Mouse (Mus musculus) cerebellum, adult 2 months (tissue): Measurements from ENCODE around the gene Rora. TPM values are rescaled to one million over a fixed set of nuclear protein-coding genes. Genes with fewer than 3 reads are reported as not detected.

ENCODE experiments used
- DNase-seq, 2 experiments: peaks; one replicate each; pipeline ENCODE4 v3.0.0; 2021
- H3K27ac ChIP-seq: fragments of 200-500 bp; 2 replicates; pipeline ENCODE4 v1.5.1; 2012; ENCODE audit warnings: low read length, control low read depth, inconsistent platforms; ENCODE audit not compliant: insufficient read depth
- H3K27me3 ChIP-seq: fragments of 200-500 bp; 2 replicates; pipeline ENCODE4 v1.6.1; 2012; ENCODE audit warnings: inconsistent platforms, mild to moderate bottlenecking, low read length, moderate library complexity; ENCODE audit not compliant: control insufficient read depth, insufficient read depth
- H3K4me1 ChIP-seq: fragments of 200-500 bp; 2 replicates; pipeline ENCODE4 v1.6.1; 2011; ENCODE audit warnings: low read length; ENCODE audit not compliant: control insufficient read depth, insufficient read depth
- H3K4me3 ChIP-seq: fragments of 200-500 bp; replicated peaks from 2 replicates; pipeline ENCODE3; 2011; ENCODE audit warnings: mild to moderate bottlenecking, low read depth, low read length, control low read depth; ENCODE audit not compliant: insufficient read depth
- CTCF ChIP-seq: fragments of 200-500 bp; IDR thresholded peaks from 2 replicates; pipeline ENCODE4 v1.5.1; 2011; ENCODE audit warnings: low read depth, mild to moderate bottlenecking, control low read depth, low read length, moderate library complexity, borderline replicate concordance; ENCODE audit not compliant: insufficient read depth
- POLR2A ChIP-seq: fragments of 200-500 bp; IDR thresholded peaks from 2 replicates; pipeline ENCODE4 v1.6.1; 2011; ENCODE audit warnings: low read length, control low read depth, borderline replicate concordance; ENCODE audit not compliant: insufficient read depth
- WGBS: fragments of 180-500 bp; shearing (Covaris S2); methylation state at CpG from one replicate; pipeline ENCODE4 v1.1.7; 2018; 5-methylcytosine and 5-hydroxymethylcytosine counted together
- polyA plus RNA-seq: library from polyadenylated mRNA; depleted of rRNA; stranded (reverse); fragments of >200 nt; gene quantifications from 2 replicates; pipeline ENCODE4 v1.2.3, GENCODE M21; 2012

Gene Rora
- polyA plus RNA-seq, 1 experiment, result 58.4 TPM

- no peak for TF ChIP-seq CTCF
- no peak for TF ChIP-seq POLR2A
- Histone ChIP-seq H3K4me1 (peaks cover 6% of the 10 kb centered on the region), H3K27me3 (no peaks in the 10 kb centered on the region), H3K4me3 (no peak overlapping the region), H3K27ac (no peak overlapping the region)
- no peak for DNase-seq
- 88% methylated on average over 14 of the region's 14 CpGs for WGBS
Observed at GRCm38 (mm10) chr9:69332802-69333568, 679.4 kb downstream of the Rora start.

- no peak overlapping the region for H3K4me3 ChIP-seq
- 33% methylated on average over 4 of the region's 4 CpGs for WGBS
- TF ChIP-seq CTCF (no peak), POLR2A (no peak)
- no peak overlapping the region for H3K27ac ChIP-seq
- DNase-seq, result no peak
- H3K4me1 ChIP-seq, result peaks cover 6% of the 10 kb centered on the region
- no peaks in the 10 kb centered on the region for H3K27me3 ChIP-seq
Observed at GRCm38 (mm10) chr9:69333654-69334053, 680.1 kb downstream of the Rora start.

- Histone ChIP-seq H3K4me3 (no peak overlapping the region), H3K27ac (no peak overlapping the region), H3K4me1 (peaks cover 6% of the 10 kb centered on the region), H3K27me3 (no peaks in the 10 kb centered on the region)
- TF ChIP-seq CTCF, result no peak
- no peak for TF ChIP-seq POLR2A
- 45% methylated on average over 8 of the region's 8 CpGs for WGBS
- DNase-seq, result no peak
Observed at GRCm38 (mm10) chr9:69334106-69334505, 680.5 kb downstream of the Rora start.

- WGBS, result 92% methylated on average over 6 of the region's 6 CpGs
- Histone ChIP-seq H3K27ac (no peak overlapping the region), H3K4me1 (peaks cover 6% of the 10 kb centered on the region), H3K27me3 (no peaks in the 10 kb centered on the region), H3K4me3 (no peak overlapping the region)
- DNase-seq, result no peak
- TF ChIP-seq POLR2A (no peak), CTCF (no peak)
Observed at GRCm38 (mm10) chr9:69336063-69336462, 682.5 kb downstream of the Rora start.

- Histone ChIP-seq H3K4me3 (no peak overlapping the region), H3K4me1 (peaks cover 7% of the 10 kb centered on the region), H3K27me3 (no peaks in the 10 kb centered on the region), H3K27ac (no peak overlapping the region)
- TF ChIP-seq POLR2A (no peak), CTCF (no peak)
- WGBS, result 90% methylated on average over 7 of the region's 7 CpGs
- DNase-seq, result no peak
Observed at GRCm38 (mm10) chr9:69339199-69339598, 685.6 kb downstream of the Rora start.

- H3K4me3 ChIP-seq, result no peak overlapping the region
- no peak for TF ChIP-seq CTCF
- TF ChIP-seq POLR2A, result no peak
- 81% methylated on average over 6 of the region's 6 CpGs for WGBS
Observed at GRCm38 (mm10) chr9:69339829-69340228, 686.2 kb downstream of the Rora start.

GRCm38 (mm10) chr9:69340421-69340820 lies 686.8 kb downstream of the Rora start:
- 90% methylated on average over 7 of the region's 7 CpGs for WGBS
- no peak for DNase-seq

More at GRCm38 (mm10) chr9:69339829-69340228, 686.2 kb downstream of the Rora start:
- H3K27me3 ChIP-seq, result no peaks in the 10 kb centered on the region
- H3K27ac ChIP-seq, result no peak overlapping the region
- DNase-seq, result no peak
- peaks cover 7% of the 10 kb centered on the region for H3K4me1 ChIP-seq

GRCm38 (mm10) chr9:69343881-69344280 lies 690.3 kb downstream of the Rora start:
- WGBS, result 82% methylated on average over 10 of the region's 10 CpGs
- no peak overlapping the region for H3K4me3 ChIP-seq
- H3K27ac ChIP-seq, result no peak overlapping the region
- DNase-seq, result no peak
- no peaks in the 10 kb centered on the region for H3K27me3 ChIP-seq
- peaks cover 7% of the 10 kb centered on the region for H3K4me1 ChIP-seq
- TF ChIP-seq CTCF (no peak), POLR2A (no peak)

More at GRCm38 (mm10) chr9:69340421-69340820, 686.8 kb downstream of the Rora start:
- no peak overlapping the region for H3K4me3 ChIP-seq
- H3K27me3 ChIP-seq, result no peaks in the 10 kb centered on the region
- TF ChIP-seq POLR2A (no peak), CTCF (no peak)
- H3K4me1 ChIP-seq, result peaks cover 7% of the 10 kb centered on the region
- no peak overlapping the region for H3K27ac ChIP-seq
